Mouse (Mus musculus) neural tube, embryonic 14.5 days (tissue): ENCODE results near the gene Mid2. TPM values are rescaled to one million over a fixed set of nuclear protein-coding genes. Genes with fewer than 3 reads are reported as not detected.
"Not testable (repeated sequence)": the region's sequence is repeated elsewhere in the genome, so short reads cannot be mapped to it uniquely, and the experiment has no call there.

Experiments used
- ATAC-seq: fragments of 200-750 bp; cut with Nextera tagmentation; 2 replicates; pipeline ENCODE4 v1.8.0; 2017; ENCODE audit warnings: low read depth, mild to moderate bottlenecking, moderate TSS enrichment, moderate library complexity
- H3K27ac ChIP-seq: fragments of 300-500 bp; sonication (generic); 2 replicates; pipeline ENCODE4 v1.5.1; 2014; ENCODE audit warnings: low read depth, mild to moderate bottlenecking, control low read depth, low read length, moderate library complexity, mixed read lengths
- H3K27me3 ChIP-seq: fragments of 300-500 bp; sonication (generic); 2 replicates; pipeline ENCODE4 v1.6.1; 2014; ENCODE audit warnings: low read length; ENCODE audit not compliant: control insufficient read depth, insufficient read depth
- H3K36me3 ChIP-seq: fragments of 300-500 bp; sonication (generic); 2 replicates; pipeline ENCODE4 v1.6.1; 2014; ENCODE audit warnings: low read length, mixed read lengths; ENCODE audit not compliant: control insufficient read depth, insufficient read depth
- H3K4me1 ChIP-seq: fragments of 300-500 bp; sonication (generic); 2 replicates; pipeline ENCODE4 v1.6.1; 2014; ENCODE audit warnings: low read length; ENCODE audit not compliant: control insufficient read depth, insufficient read depth
- H3K4me2 ChIP-seq: fragments of 300-500 bp; sonication (generic); 2 replicates; pipeline ENCODE4 v1.6.1; 2014; ENCODE audit warnings: mild to moderate bottlenecking, low read depth, low read length, control low read depth
- H3K4me3 ChIP-seq: fragments of 300-500 bp; sonication (generic); 2 replicates; pipeline ENCODE4 v1.5.1; 2014; ENCODE audit warnings: low read depth, low read length, control low read depth, mixed read lengths
- H3K9ac ChIP-seq: fragments of 300-500 bp; sonication (generic); replicated peaks from 2 replicates; pipeline ENCODE4 v1.6.1; 2014; ENCODE audit warnings: low read depth, mild to moderate bottlenecking, control low read depth, low read length, mixed read lengths
- H3K9me3 ChIP-seq: fragments of 300-500 bp; sonication (generic); 2 replicates; pipeline ENCODE4 v1.6.1; 2016; ENCODE audit warnings: low read length; ENCODE audit not compliant: control insufficient read depth
- WGBS: fragments of 180-500 bp; shearing (Covaris S2); extraction: QIAGEN DNeasy Blood & Tissue Kit; methylation state at CpG from one replicate; pipeline ENCODE4 v1.1.7; 2014; 5-methylcytosine and 5-hydroxymethylcytosine counted together
- polyA plus RNA-seq: library from polyadenylated mRNA; unstranded; fragments of >200 nt; fragmentation: Nextera tagmentation; extraction: Ambion mirVana; gene quantifications from 2 replicates; pipeline ENCODE4 v1.2.1, GENCODE M21; 2014

Mid2 gene
- polyA plus RNA-seq, 1 experiment from 2014 or later, result 10.4 TPM

GRCm38 (mm10) chrX:140697872-140698463 lies 33.6 kb downstream of the Mid2 start:
- not testable (repeated sequence) for H3K36me3 ChIP-seq, ATAC-seq, H3K27me3 ChIP-seq, H3K9me3 ChIP-seq, H3K4me3 ChIP-seq, H3K9ac ChIP-seq, H3K4me2 ChIP-seq, H3K27ac ChIP-seq, H3K4me1 ChIP-seq
- whole genome bisulfite sequencing, result 58% methylated on average over 6 of the region's 7 CpGs

GRCm38 (mm10) chrX:140703224-140703623 lies 38.8 kb downstream of the Mid2 start:
- no peaks in the 10 kb centered on the region for H3K27me3 ChIP-seq

GRCm38 (mm10) chrX:140706077-140706476 lies 41.7 kb downstream of the Mid2 start:
- WGBS, result 87% methylated on average over 4 of the region's 4 CpGs
- Histone ChIP-seq H3K9me3 (no peaks in the 10 kb centered on the region), H3K36me3 (no peaks in the 10 kb centered on the region), H3K27ac (no peak overlapping the region), H3K27me3 (no peaks in the 10 kb centered on the region), H3K4me3 (no peak overlapping the region), H3K4me2 (no peak overlapping the region), H3K4me1 (no peaks in the 10 kb centered on the region), H3K9ac (no peak overlapping the region)
- ATAC-seq, result no peak

More at GRCm38 (mm10) chrX:140703224-140703623, 38.8 kb downstream of the Mid2 start:
- ATAC-seq, result no peak
- Histone ChIP-seq H3K4me3 (no peak overlapping the region), H3K9me3 (no peaks in the 10 kb centered on the region), H3K36me3 (no peaks in the 10 kb centered on the region), H3K27ac (no peak overlapping the region), H3K4me1 (no peaks in the 10 kb centered on the region), H3K4me2 (no peak overlapping the region), H3K9ac (no peak overlapping the region)
- 93% methylated on average over 1 of the region's 1 CpGs for WGBS

GRCm38 (mm10) chrX:140722400-140722799 lies 58.0 kb downstream of the Mid2 start:
- Histone ChIP-seq H3K36me3 (no peaks in the 10 kb centered on the region), H3K4me1 (no peaks in the 10 kb centered on the region), H3K27ac (no peak overlapping the region), H3K4me2 (no peak overlapping the region), H3K4me3 (no peak overlapping the region), H3K9ac (no peak overlapping the region), H3K9me3 (no peaks in the 10 kb centered on the region), H3K27me3 (no peaks in the 10 kb centered on the region)
- WGBS, result 43% methylated on average over 4 of the region's 4 CpGs
- no peak for ATAC-seq

GRCm38 (mm10) chrX:140738986-140739385 lies 74.6 kb downstream of the Mid2 start:
- no peak for ATAC-seq
- H3K9ac ChIP-seq, result no peak overlapping the region
- no peaks in the 10 kb centered on the region for H3K4me1 ChIP-seq
- no peak overlapping the region for H3K27ac ChIP-seq
- H3K27me3 ChIP-seq, result no peaks in the 10 kb centered on the region
- H3K9me3 ChIP-seq, result no peaks in the 10 kb centered on the region
- no peaks in the 10 kb centered on the region for H3K36me3 ChIP-seq
- no peak overlapping the region for H3K4me2 ChIP-seq
- H3K4me3 ChIP-seq, result no peak overlapping the region

DNA sequence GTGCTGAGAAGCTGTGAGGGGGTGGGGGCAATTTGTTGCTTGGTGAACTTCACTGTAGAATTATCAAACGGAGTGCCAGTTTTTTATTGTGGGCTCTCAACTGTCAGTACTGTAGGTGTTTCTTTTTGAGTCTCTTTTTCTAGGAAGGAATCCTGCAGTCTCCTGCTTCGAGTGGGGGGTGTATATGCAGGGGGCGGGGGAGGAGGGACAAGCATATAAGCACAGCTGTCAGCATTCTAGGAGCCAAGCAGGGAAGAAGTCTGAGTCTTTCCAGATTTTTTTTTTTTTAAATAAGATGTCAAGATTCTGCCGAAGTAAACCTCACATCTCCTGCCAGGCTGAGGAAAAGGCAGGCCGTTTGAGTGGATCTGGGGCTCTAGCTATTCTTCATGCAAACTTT lies 78.8 kb downstream of the Mid2 start:
- Histone ChIP-seq H3K27ac (no peak overlapping the region), H3K36me3 (no peaks in the 10 kb centered on the region), H3K9ac (no peak overlapping the region), H3K4me3 (no peak overlapping the region), H3K27me3 (no peaks in the 10 kb centered on the region), H3K9me3 (no peaks in the 10 kb centered on the region), H3K4me2 (no peak overlapping the region), H3K4me1 (no peaks in the 10 kb centered on the region)
- WGBS, result 73% methylated on average over 5 of the region's 5 CpGs
- no peak for ATAC-seq

DNA sequence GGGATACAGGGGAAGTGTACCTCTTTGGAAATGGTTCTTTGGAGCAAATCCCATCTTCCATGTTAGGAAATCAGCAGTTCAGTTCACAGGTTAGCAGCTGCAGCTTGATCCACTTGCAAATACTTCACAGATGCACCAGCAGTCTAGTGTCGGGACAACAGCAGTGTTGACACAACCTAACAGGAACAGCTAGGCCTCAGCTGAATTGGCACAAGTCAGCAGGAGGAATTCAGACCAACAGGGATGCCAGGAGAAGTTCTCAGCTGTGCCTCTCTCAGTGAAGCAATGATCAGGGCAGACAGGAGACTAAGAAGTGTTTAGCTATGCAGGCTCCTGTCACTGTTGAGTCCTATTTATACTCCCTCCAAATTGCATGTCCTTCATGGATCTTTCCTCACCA lies 105.4 kb downstream of the Mid2 start:
- no peak for ATAC-seq
- WGBS, result 82% methylated on average over 1 of the region's 1 CpGs
- no peak overlapping the region for H3K4me2 ChIP-seq
- H3K4me3 ChIP-seq, result no peak overlapping the region
- H3K27me3 ChIP-seq, result no peaks in the 10 kb centered on the region
- no peak overlapping the region for H3K27ac ChIP-seq
- no peak overlapping the region for H3K9ac ChIP-seq
- H3K4me1 ChIP-seq, result no peaks in the 10 kb centered on the region
- H3K36me3 ChIP-seq, result no peaks in the 10 kb centered on the region
- H3K9me3 ChIP-seq, result no peaks in the 10 kb centered on the region

- Histone ChIP-seq H3K36me3 (no peaks in the 10 kb centered on the region), H3K27me3 (no peaks in the 10 kb centered on the region), H3K4me1 (no peaks in the 10 kb centered on the region), H3K9ac (no peak overlapping the region), H3K4me3 (no peak overlapping the region), H3K27ac (no peak overlapping the region), H3K4me2 (no peak overlapping the region), H3K9me3 (no peaks in the 10 kb centered on the region)
- 90% methylated on average over 2 of the region's 2 CpGs for WGBS
- no peak for ATAC-seq
These were observed 140.9 kb downstream of the Mid2 start for GRCm38 (mm10) chrX:140805340-140805739.

DNA sequence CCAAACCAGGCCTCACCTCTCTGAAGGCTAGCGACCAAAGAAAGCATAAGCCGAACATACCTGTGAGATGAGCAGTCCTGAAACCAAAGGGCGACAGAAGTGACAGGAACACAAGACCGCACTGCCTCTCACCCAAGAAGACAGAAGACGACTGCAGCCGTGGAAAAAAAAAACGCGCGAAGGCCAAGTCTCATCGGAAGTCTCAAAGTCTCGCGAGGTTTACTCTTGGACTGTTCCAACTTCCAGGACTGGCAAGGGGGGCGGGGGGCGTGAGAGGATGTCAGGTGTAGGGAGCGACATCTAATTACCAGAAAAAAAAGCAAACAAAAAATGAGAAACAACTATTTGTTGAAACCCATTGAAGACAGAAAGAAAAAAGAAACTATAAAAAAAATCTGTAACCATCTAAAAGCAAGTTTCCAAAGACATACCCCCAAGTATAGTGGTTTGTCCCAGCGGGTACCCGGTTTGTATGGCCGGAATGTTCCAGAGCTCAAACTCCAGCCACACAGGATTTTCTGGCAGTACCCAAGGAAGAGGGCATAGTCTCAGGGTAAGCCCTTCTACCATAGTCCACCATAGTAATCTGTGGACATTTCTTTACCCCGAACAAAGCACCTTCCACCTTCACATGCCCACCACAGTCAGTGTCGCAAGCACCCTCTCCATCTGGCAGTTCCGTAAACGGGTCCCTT lies 149.1 kb downstream of the Mid2 start, which contains the start of gene Tex13b:
TSS of gene Tex13b (minus strand) at position 122 of the 695 bp plus-strand sequence.
- 94% methylated on average over 22 of the region's 22 CpGs for WGBS
- Histone ChIP-seq H3K9ac (no peak within 1 kb of the TSS), H3K4me3 (no peak within 1 kb of the TSS), H3K4me1 (no peaks in the 10 kb centered on the region), H3K4me2 (no peak within 1 kb of the TSS), H3K27me3 (no peaks in the 10 kb centered on the region), H3K27ac (no peak within 1 kb of the TSS), H3K36me3 (no peaks in the 10 kb centered on the region), H3K9me3 (no peaks in the 10 kb centered on the region)
- ATAC-seq, result no peak
